Mouse (Mus musculus) kidney, adult 2 months (tissue): ENCODE measurements at regions not wholly inside any gene's neighbourhood (a gene's known extent, or its start where the extent isn't known, plus 50 kb on each side); places are given as distances from the start of the nearest gene placed in this dataset.
A peak's percentile ranks its signal among the peaks of the same experiment; 100 is the strongest.

Source experiments
- DNase-seq: peaks from one replicate; pipeline ENCODE4 v3.0.0; 2021
- H3K27ac ChIP-seq: fragments of 200-500 bp; 2 replicates; pipeline ENCODE4 v1.5.1; 2012; ENCODE audit warnings: low read depth, low read length, control low read depth, inconsistent platforms; ENCODE audit not compliant: insufficient read depth
- H3K27me3 ChIP-seq: fragments of 200-500 bp; replicated peaks from 2 replicates; pipeline ENCODE4 v1.6.1; 2012; ENCODE audit warnings: mild to moderate bottlenecking, moderate library complexity, low read length, inconsistent platforms; ENCODE audit not compliant: control insufficient read depth, insufficient read depth
- H3K36me3 ChIP-seq: fragments of 200-500 bp; 2 replicates; pipeline ENCODE4 v1.6.1; 2012; ENCODE audit warnings: mild to moderate bottlenecking, moderate library complexity, low read length, inconsistent platforms; ENCODE audit not compliant: control insufficient read depth, insufficient read depth
- H3K4me1 ChIP-seq: fragments of 200-500 bp; 2 replicates; pipeline ENCODE4 v1.6.1; 2011; ENCODE audit warnings: low read length; ENCODE audit not compliant: control insufficient read depth, insufficient read depth
- H3K4me3 ChIP-seq: fragments of 200-500 bp; 2 replicates; pipeline ENCODE4 v1.5.1; 2011; ENCODE audit warnings: mild to moderate bottlenecking, low read depth, low read length, control low read depth; ENCODE audit not compliant: insufficient read depth
- CTCF ChIP-seq: fragments of 200-500 bp; conservative IDR thresholded peaks from 2 replicates; pipeline ENCODE4 v1.5.1; 2011; ENCODE audit warnings: low read depth, mild to moderate bottlenecking, control low read depth, low read length, moderate library complexity, mixed read lengths; ENCODE audit not compliant: insufficient read depth, insufficient read length
- POLR2A ChIP-seq: fragments of 200-500 bp; IDR thresholded peaks from one replicate; pipeline ENCODE4 v1.6.1; 2011; ENCODE audit warnings: low read depth, low read length, control low read depth
- WGBS: fragments of 180-500 bp; shearing (Covaris S2); methylation state at CpG from one replicate; pipeline ENCODE4 v1.1.7; 2018; 5-methylcytosine and 5-hydroxymethylcytosine counted together

GRCm38 (mm10) chr2:57424879-57425278 is 187.4 kb downstream of the Gpd2 start:
- H3K4me3 ChIP-seq, result no peak overlapping the region
- H3K36me3 ChIP-seq, result no peaks in the 10 kb centered on the region
- TF ChIP-seq CTCF (no peak), POLR2A (no peak)
- no peaks in the 10 kb centered on the region for H3K4me1 ChIP-seq
- WGBS, result 79% methylated on average over 8 of the region's 8 CpGs
- DNase-seq, result no peak
- no peaks in the 10 kb centered on the region for H3K27me3 ChIP-seq
- H3K27ac ChIP-seq, result no peak overlapping the region

GRCm38 (mm10) chr2:57425439-57425838 is 188.0 kb downstream of the Gpd2 start:
- WGBS, result 89% methylated on average over 5 of the region's 5 CpGs
- H3K27me3 ChIP-seq, result no peaks in the 10 kb centered on the region
- no peak overlapping the region for H3K27ac ChIP-seq
- no peak overlapping the region for H3K4me3 ChIP-seq
- DNase-seq, result no peak
- no peaks in the 10 kb centered on the region for H3K36me3 ChIP-seq
- no peaks in the 10 kb centered on the region for H3K4me1 ChIP-seq
- TF ChIP-seq POLR2A (no peak), CTCF (no peak)

GRCm38 (mm10) chr2:57450996-57451770 is 213.7 kb downstream of the Gpd2 start:
- 92% methylated on average over 6 of the region's 6 CpGs for WGBS
- H3K4me3 ChIP-seq, result no peak overlapping the region
- no peaks in the 10 kb centered on the region for H3K27me3 ChIP-seq
- H3K4me1 ChIP-seq, result no peaks in the 10 kb centered on the region; the same call in 1 of the 2 replicates
- H3K36me3 ChIP-seq, result no peaks in the 10 kb centered on the region
- DNase-seq, result no peak
- TF ChIP-seq POLR2A, result no peak
- no peak for TF ChIP-seq CTCF
- no peak overlapping the region for H3K27ac ChIP-seq

GRCm38 (mm10) chr2:57453896-57454679 is 216.7 kb downstream of the Gpd2 start:
- peak; percentile 72 for DNase-seq
- Histone ChIP-seq H3K36me3 (no peaks in the 10 kb centered on the region), H3K4me1 (no peaks in the 10 kb centered on the region; the same call in 1 of the 2 replicates), H3K27me3 (no peaks in the 10 kb centered on the region), H3K4me3 (no peak overlapping the region), H3K27ac (peak overlapping the region; percentile 92)
- TF ChIP-seq POLR2A (no peak), CTCF (no peak)
- WGBS, result 70% methylated on average over 5 of the region's 5 CpGs

- WGBS, result 80% methylated on average over 2 of the region's 2 CpGs
- H3K4me3 ChIP-seq, result no peak overlapping the region
- H3K36me3 ChIP-seq, result no peaks in the 10 kb centered on the region
- H3K4me1 ChIP-seq, result no peaks in the 10 kb centered on the region
- no peak for DNase-seq
- no peak overlapping the region for H3K27ac ChIP-seq
- TF ChIP-seq POLR2A, result no peak
- TF ChIP-seq CTCF, result no peak
- H3K27me3 ChIP-seq, result no peaks in the 10 kb centered on the region
These were observed 222.5 kb downstream of the Gpd2 start for GRCm38 (mm10) chr2:57459901-57460300.

GRCm38 (mm10) chr2:57473873-57474272 is 236.4 kb downstream of the Gpd2 start:
- TF ChIP-seq POLR2A (no peak), CTCF (no peak)
- no peak overlapping the region for H3K4me3 ChIP-seq
- H3K36me3 ChIP-seq, result no peaks in the 10 kb centered on the region
- H3K27me3 ChIP-seq, result no peaks in the 10 kb centered on the region
- no peak overlapping the region for H3K27ac ChIP-seq
- WGBS, result 74% methylated on average over 3 of the region's 3 CpGs
- DNase-seq, result no peak
- no peaks in the 10 kb centered on the region for H3K4me1 ChIP-seq

- Histone ChIP-seq H3K4me3 (no peak overlapping the region), H3K27ac (no peak overlapping the region), H3K4me1 (no peaks in the 10 kb centered on the region), H3K27me3 (no peaks in the 10 kb centered on the region), H3K36me3 (no peaks in the 10 kb centered on the region)
- TF ChIP-seq CTCF (no peak), POLR2A (no peak)
- 63% methylated on average over 4 of the region's 4 CpGs for WGBS
- no peak for DNase-seq
These were observed 254.7 kb downstream of the Gpd2 start for GRCm38 (mm10) chr2:57492116-57492515.
